Mouse (Mus musculus) bone marrow macrophage, adult 2 months (primary cell): ENCODE results near the gene Pltp. TPM values are rescaled to one million over a fixed set of nuclear protein-coding genes. Genes with fewer than 3 reads are reported as not detected.
A peak's percentile ranks its signal among the peaks of the same experiment; 100 is the strongest.
"Not testable (repeated sequence)": the region's sequence is repeated elsewhere in the genome, so short reads cannot be mapped to it uniquely, and the experiment has no call there.

Source experiments
- H3K27ac ChIP-seq: 2 replicates; pipeline ENCODE4 v1.5.1; 2012; ENCODE audit warnings: low read depth, low read length; ENCODE audit not compliant: insufficient read depth
- H3K4me1 ChIP-seq: 2 replicates; pipeline ENCODE4 v1.6.1; 2012; ENCODE audit warnings: low read length; ENCODE audit not compliant: control insufficient read depth, insufficient read depth
- H3K4me3 ChIP-seq: 2 replicates; pipeline ENCODE4 v1.5.1; 2012; ENCODE audit warnings: mild to moderate bottlenecking, low read length, moderate library complexity; ENCODE audit not compliant: insufficient read depth
- CTCF ChIP-seq: IDR thresholded peaks from 2 replicates; pipeline ENCODE4 v1.5.1; 2012; ENCODE audit warnings: low read depth, mild to moderate bottlenecking, low read length, moderate library complexity
- POLR2A ChIP-seq: IDR thresholded peaks from 2 replicates; pipeline ENCODE4 v1.6.1; 2012; ENCODE audit warnings: mild to moderate bottlenecking, low read depth, low read length, borderline replicate concordance
- polyA plus RNA-seq: library from polyadenylated mRNA; stranded (reverse); fragments of >200 nt; gene quantifications from 2 replicates; pipeline ENCODE4 v1.2.4, GENCODE M21; 2012; ENCODE audit not compliant: missing spikeins, insufficient read depth, insufficient read length

Pltp gene
- polyA plus RNA-seq, 1 experiment, result 1,371 TPM

GRCm38 (mm10) chr2:164866741-164867551, 9.4 kb upstream of the Pltp start:
- Histone ChIP-seq H3K4me3 (peak overlapping the region; percentile 8; the same call in 1 of the 2 replicates), H3K4me1 (peaks cover 67% of the 10 kb centered on the region), H3K27ac (peak overlapping the region; percentile 99)
- TF ChIP-seq CTCF (no peak), POLR2A (no peak)

- H3K4me3 ChIP-seq, result no peak overlapping the region
- peak overlapping the region; percentile 57 for H3K27ac ChIP-seq
- peaks cover 72% of the 10 kb centered on the region for H3K4me1 ChIP-seq
- TF ChIP-seq CTCF (no peak; the same call in 1 of the 2 replicates), POLR2A (no peak)
Observed at GRCm38 (mm10) chr2:164864593-164864992, 7.1 kb upstream of the Pltp start.

- H3K4me3 ChIP-seq, result not testable (repeated sequence)
- Histone ChIP-seq H3K4me1 (peaks cover 73% of the 10 kb centered on the region), H3K27ac (peak overlapping the region; percentile 94)
Observed at GRCm38 (mm10) chr2:164863411-164863810, 5.9 kb upstream of the Pltp start.

- TF ChIP-seq CTCF (no peak), POLR2A (no peak)
- Histone ChIP-seq H3K4me1 (peaks cover 70% of the 10 kb centered on the region), H3K4me3 (no peak overlapping the region), H3K27ac (peak overlapping the region; percentile 94)
Observed at GRCm38 (mm10) chr2:164862179-164862861, 4.8 kb upstream of the Pltp start.

GRCm38 (mm10) chr2:164861094-164861493, 3.6 kb upstream of the Pltp start:
- TF ChIP-seq POLR2A, result no peak
- TF ChIP-seq CTCF, result no peak
- H3K4me3 ChIP-seq, result no peak overlapping the region
- H3K27ac ChIP-seq, result peak overlapping the region; percentile 94
- H3K4me1 ChIP-seq, result peaks cover 62% of the 10 kb centered on the region

GRCm38 (mm10) chr2:164859640-164860432, 2.3 kb upstream of the Pltp start:
- Histone ChIP-seq H3K4me3 (no peak overlapping the region), H3K27ac (peak overlapping the region; percentile 18), H3K4me1 (peaks cover 60% of the 10 kb centered on the region)
- TF ChIP-seq CTCF (no peak), POLR2A (no peak)

GRCm38 (mm10) chr2:164859155-164859554, 1.6 kb upstream of the Pltp start:
- H3K27ac ChIP-seq, result peak overlapping the region; percentile 18
- TF ChIP-seq CTCF (no peak), POLR2A (no peak)
- H3K4me1 ChIP-seq, result peaks cover 60% of the 10 kb centered on the region
- no peak overlapping the region for H3K4me3 ChIP-seq

GRCm38 (mm10) chr2:164857842-164858553, 487 bp upstream of the Pltp start:
- TF ChIP-seq POLR2A (no peak), CTCF (no peak)
- peak overlapping the region; percentile 97 for H3K27ac ChIP-seq
- H3K4me3 ChIP-seq, result peak overlapping the region; percentile 70
- H3K4me1 ChIP-seq, result peaks cover 52% of the 10 kb centered on the region
